Mouse (Mus musculus) spleen, adult 18-20 months (tissue): ENCODE measurements around the gene Lrr1.
"Not testable (repeated sequence)": the region's sequence is repeated elsewhere in the genome, so short reads cannot be mapped to it uniquely, and the experiment has no call there.

Experiments used
- DNase-seq, 2 experiments: peaks; one replicate each; pipeline ENCODE4 v3.0.0; 2022; ENCODE audit warnings: mixed read lengths in 2 of 2

Gene Lrr1

DNA sequence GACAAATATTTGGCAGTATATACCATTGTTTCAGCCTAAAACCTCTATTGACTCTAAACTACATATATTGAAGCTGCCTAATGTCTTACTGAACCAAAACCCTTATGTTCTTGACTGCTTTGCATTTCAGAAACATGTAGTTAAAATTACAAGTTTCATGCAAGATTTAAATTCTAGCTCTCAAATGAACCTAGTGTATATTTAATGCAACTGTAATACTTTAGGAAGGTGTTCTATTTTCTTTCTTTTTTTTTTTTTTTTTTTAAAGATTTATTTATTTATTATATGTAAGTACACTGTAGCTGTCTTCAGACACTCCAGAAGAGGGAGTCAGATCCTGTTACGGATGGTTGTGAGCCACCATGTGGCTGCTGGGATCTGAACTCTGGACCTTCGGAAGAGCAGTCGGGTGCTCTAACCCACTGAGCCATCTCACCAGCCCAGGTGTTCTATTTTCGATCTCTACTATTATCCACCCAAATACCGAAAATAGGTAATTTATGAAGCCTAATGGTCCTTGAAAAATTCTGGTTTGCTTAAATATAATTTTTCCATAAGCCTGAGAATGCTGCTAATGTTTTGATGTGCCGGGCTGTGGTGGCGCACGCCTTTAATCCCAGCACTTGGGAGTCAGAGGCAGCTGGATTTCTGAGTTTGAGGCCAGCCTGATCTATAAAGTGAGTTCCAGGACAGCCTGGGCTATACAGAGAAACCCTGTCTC, 1.6 kb upstream of the Lrr1 start:
- not testable (repeated sequence) for DNase-seq

DNA sequence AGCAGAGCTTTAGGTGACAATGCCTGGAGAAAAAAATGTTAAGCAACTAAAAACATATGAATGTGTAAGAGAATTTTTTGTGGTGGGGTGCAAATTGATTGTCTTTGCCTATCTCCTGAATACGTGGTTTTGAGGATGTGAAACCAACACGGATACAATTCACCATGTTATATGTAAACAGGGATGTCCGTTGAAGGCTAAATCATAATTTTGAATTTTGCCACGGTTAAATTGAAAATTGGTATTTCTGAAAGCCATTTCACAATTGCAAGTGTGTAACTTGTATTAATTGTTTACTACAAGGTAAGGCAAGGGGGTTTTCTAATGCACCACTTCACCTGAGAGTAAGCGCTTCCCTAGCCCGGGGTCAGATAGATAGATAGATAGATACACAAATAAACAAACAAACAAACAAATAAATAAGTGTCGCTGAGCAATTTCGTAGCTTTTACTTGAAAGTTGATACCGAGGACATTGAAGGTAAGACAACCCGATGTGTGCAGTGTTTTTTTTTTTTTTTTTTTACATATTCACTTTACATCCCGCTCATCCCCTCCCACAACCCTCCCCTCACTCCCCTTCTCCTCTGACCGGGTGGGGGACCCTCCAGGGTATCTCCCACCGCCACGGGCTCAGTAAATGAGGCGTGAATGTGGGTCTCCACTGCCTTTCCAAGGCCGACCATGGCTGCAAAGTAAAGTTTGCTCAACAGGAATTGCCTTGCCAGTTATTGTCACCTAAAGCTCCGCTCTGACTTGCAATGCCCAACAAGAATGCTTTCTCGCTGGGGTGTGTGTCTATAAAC, 756 bp upstream of the Lrr1 start:
- no peak for DNase-seq

GRCm38 (mm10) chr12:69171307-69171706, 2.7 kb downstream of the Lrr1 start:
- no peak for DNase-seq

DNA sequence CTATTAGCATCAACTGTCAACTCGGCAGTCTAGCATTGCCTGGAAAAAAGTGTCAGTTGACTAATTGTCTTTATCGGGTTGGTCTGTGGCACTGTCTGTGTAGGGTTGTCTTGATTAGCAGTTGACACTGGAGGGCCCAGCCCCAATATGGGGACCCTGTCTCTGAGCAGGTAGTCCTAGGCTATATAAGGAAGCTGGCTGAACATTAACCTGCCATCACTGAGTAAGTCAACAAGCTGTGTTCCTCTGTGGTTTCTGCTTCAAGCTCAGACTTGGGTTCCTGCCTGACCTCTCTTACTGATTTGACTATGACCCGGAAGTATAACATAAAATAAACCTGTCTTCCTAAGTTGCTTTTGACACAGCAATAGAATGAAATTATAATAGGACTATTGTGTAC, 7.4 kb downstream of the Lrr1 start:
- no peak for DNase-seq

- no peak for DNase-seq
These were observed 8.9 kb downstream of the Lrr1 start for GRCm38 (mm10) chr12:69177526-69177925.

DNA sequence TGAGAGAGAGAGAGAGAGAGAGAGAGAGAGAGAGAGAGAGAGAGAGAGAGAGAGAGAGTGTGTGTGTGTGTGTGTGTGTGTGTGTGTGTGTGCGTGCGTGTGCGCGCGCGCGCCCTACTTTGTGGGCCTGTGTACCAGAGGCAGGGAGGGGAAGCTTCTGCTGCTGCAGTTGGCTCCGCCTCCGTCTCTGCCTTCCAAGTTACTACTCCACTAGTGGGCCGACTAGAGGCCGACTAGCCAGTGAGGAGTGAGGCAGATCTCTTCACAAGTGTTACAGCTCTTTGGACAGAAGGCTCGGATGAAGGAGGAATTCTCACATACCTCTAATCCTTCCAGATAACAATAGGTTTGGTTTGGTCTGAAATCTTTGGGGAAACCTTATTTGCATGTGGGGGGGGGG, 10.8 kb downstream of the Lrr1 start:
- no peak for DNase-seq

GRCm38 (mm10) chr12:69181800-69182199, 13.2 kb downstream of the Lrr1 start:
- no peak for DNase-seq

DNA sequence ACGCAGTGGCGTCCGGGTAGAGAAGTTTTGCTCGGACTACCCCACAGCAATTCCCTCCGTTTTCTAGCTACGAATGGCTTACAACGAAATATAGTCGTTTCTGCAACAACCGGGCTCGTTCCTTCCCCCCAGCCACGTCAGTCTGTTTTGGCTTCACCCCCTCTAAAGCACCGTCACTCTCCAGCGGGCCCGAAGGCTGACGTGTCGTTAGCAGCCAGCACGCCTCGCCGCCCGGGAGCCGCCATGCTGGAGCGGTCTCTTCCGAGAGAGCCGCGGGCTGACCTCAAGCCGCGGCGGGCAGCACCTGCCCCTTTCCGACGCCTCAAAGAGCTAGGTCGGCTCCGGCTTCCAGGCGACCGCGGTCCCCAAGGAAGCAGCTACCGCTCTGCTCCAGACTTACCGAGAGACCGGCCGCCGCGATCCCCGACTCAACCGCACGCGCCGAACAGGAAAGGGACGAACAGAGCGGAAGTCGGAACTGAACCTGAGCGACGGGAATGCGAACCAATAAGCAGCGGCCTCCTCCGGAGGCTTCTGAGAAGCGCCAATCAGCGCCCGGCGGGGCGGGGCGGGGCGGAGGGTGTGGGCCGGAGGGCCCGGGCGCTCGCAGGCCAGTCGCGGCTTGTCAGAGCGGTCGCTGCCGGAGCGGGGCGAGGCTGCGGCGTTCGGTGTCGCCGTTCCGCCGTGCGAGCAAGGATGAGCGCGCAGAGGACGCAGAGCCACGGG, 15.1 kb downstream of the Lrr1 start, which contains the start of the genes Rpl36al and Mgat2:
Gene Rpl36al, minus strand, starts transcription at position 501 of the 726 bp plus-strand sequence.
Gene Mgat2, plus strand, starts transcription at position 575 of the 726 bp plus-strand sequence.
- DNase-seq = peak; percentile 96 to 99

DNA sequence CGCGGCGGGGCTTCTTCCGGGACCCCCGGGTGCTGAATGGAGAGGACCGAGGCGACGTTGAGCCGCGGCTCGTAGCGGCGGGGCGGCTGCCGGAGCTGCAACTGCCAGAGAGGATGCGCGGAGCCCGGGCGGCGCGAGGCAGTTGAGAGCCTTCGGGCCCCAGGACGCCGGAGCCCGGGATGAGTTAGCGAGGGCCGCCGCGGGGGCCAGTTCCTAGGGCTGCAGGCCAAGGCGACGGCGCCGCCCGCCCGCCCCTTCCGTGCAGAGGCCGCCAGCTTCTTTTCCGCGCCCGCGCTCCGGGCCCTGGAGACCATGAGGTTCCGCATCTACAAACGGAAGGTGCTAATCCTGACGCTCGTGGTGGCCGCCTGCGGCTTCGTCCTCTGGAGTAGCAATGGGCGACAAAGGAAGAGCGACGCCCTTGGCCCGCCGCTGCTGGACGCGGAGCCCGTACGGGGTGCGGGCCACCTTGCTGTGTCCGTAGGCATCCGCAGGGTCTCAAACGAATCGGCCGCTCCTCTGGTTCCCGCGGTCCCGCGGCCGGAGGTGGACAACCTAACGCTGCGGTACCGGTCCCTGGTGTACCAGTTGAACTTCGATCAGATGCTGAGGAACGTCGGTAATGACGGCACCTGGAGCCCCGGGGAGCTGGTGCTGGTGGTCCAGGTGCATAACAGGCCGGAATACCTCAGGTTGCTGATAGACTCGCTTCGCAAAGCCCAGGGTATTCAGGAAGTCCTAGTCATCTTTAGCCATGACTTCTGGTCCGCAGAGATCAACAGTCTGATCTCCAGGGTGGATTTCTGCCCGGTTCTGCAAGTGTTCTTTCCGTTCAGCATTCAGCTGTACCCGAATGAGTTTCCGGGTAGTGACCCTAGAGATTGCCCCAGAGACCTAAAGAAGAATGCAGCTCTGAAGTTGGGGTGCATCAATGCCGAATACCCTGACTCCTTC, 16.0 kb downstream of the Lrr1 start:
- DNase-seq = peak; percentile 57 to 70

GRCm38 (mm10) chr12:69185371-69185770, 16.8 kb downstream of the Lrr1 start:
- DNase-seq = no peak

DNA sequence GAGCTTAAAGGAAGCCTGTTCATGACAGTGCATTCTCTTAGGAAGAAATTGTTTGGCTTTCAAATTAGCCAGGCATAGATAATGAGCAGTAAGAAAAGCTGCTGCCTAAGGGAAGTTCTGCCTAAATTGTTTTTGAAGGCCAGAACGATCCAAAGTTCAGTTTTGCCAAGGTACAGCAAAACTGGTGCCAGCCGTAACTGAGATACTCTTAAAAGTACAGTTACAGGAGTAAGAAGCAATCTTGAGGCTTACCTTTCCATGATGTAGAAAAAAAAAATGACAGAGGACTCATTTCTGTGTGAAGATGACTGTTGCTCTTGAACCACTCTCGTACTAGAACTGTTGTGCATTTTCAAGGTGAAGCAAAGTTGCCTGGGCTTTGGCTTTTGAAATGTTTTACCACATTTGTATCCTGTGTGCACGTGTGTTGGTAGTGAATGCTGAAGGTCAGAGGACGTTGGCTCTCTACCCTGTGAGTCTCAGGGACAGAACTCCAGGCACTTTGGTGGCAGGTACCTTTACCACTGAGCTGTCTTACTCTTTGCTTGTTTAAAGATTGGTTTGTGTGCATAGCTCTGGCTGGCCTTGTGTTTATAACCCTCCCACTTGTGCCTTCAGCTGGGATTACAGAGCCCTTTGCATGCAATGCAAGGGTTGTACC, 18.3 kb downstream of the Lrr1 start:
- no peak for DNase-seq

GRCm38 (mm10) chr12:69190074-69190473, 21.5 kb downstream of the Lrr1 start:
- no peak for DNase-seq

GRCm38 (mm10) chr12:69190522-69190921, 21.9 kb downstream of the Lrr1 start:
- DNase-seq = no peak

DNA sequence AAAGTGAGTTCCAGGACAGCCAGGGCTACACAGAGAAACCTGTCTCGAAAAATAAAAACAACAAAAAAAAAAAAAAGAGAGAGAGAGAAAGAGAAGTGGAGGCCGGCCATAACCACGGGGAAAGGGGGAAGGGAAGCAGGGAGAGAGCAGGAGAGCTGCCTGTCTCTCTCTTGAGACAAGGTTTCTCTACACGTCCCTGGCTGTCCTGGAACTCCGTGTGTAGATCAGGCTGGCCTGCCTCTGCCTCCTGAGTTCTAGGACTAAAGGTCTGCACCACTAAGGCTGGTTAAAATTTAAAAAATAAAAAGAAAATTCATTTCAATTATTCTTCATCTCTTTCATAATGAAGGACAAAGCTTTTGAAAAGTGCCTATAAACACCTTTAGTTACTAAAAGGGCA, 22.8 kb downstream of the Lrr1 start:
- no peak for DNase-seq

- DNase-seq = no peak
These were observed 24.0 kb downstream of the Lrr1 start for GRCm38 (mm10) chr12:69192637-69193036.

- DNase-seq = peak in 1 of 2 experiments; percentile 51
These were observed 28.1 kb downstream of the Lrr1 start, which contains the start of gene Gm49383 for GRCm38 (mm10) chr12:69196444-69197377. TSS of gene Gm49383 (minus strand) at chr12:69197104.

DNA sequence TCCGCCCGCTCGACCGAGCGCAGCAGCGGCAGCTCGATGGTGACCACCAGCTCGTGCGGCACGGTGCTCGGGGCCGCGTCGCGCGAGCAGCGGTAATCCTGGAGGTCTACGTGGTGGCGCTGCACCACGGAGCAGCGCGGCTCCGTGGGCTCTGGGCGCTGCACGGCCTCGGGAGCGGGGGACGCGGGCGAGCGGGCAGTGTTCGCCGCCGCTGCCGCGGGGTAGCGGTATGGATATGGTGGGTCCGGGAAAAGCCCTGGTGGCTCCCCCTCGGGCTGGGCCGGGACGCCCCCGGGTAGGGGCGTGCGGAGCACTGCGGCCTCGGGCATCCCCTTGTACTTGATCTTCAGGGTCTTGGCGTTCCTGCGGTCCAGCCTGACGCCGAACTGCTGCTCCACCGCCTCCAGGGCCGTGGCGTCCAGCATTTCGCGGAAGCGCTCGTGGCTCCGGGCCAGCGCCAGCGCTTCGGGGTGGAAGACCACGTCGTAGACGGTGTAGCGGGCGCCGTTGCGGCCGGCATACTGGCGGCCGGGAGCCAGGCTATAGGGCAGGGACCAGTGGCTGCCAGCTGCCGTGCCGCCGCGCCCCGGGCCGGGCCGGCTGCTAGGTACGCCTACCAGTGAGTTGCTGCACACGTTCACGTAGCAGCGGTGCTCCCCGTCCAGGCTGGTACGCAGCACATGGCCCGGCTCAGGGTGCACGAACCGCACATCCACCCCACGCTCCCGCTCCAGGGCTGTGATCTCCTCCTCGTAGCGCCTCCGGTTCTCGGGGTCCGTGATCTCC, 29.0 kb downstream of the Lrr1 start:
- DNase-seq = peak; percentile 39 to 60

- DNase-seq = peak in 1 of 2 experiments; percentile 57
These were observed 29.5 kb downstream of the Lrr1 start, which contains the start of gene Dnaaf2 for GRCm38 (mm10) chr12:69198164-69198535. TSS of gene Dnaaf2 (minus strand) at chr12:69198429.

GRCm38 (mm10) chr12:69198985-69199384, 30.4 kb downstream of the Lrr1 start:
- DNase-seq = no peak
